Mouse (Mus musculus) MEL (cell line): ENCODE data around the gene Mark2. TPM values are rescaled to one million over a fixed set of nuclear protein-coding genes. Genes with fewer than 3 reads are reported as not detected.
A peak's percentile ranks its signal among the peaks of the same experiment; 100 is the strongest.

Source experiments
- DNase-seq: peaks from one replicate; pipeline ENCODE4 v3.0.0; 2011; ENCODE audit warnings: low read depth, low spot score
- H3K27ac ChIP-seq: 2 replicates; pipeline ENCODE4 v1.5.1; 2012; ENCODE audit warnings: low read depth, mild to moderate bottlenecking, control low read depth, low read length, moderate library complexity; ENCODE audit not compliant: control insufficient read depth
- H3K27me3 ChIP-seq, 2 experiments: fragments of 150-350 bp in 1 of 2; sonication (generic) in 1 of 2; 2 replicates each; pipeline ENCODE4 v1.6.1; 2012; ENCODE audit warnings: low read length in 2 of 2, mild to moderate bottlenecking in 2 of 2, improper control_type of control experiment in 1 of 2, moderate library complexity in 1 of 2; ENCODE audit not compliant: insufficient read depth in 2 of 2, control insufficient read depth in 1 of 2
- H3K36me3 ChIP-seq, 2 experiments: 2 replicates each; pipeline ENCODE4 v1.6.1; 2012 to 2014; ENCODE audit warnings: low read length in 2 of 2, improper control_type of control experiment in 1 of 2, inconsistent platforms in 1 of 2, mild to moderate bottlenecking in 1 of 2; ENCODE audit not compliant: insufficient read depth in 2 of 2, control insufficient read depth in 1 of 2
- H3K4me1 ChIP-seq, 2 experiments: fragments of 150-350 bp in 1 of 2; sonication (generic) in 1 of 2; 2 replicates each; pipeline ENCODE4 v1.6.1; 2012; ENCODE audit warnings: low read length in 2 of 2, improper control_type of control experiment in 1 of 2, mild to moderate bottlenecking in 1 of 2; ENCODE audit not compliant: insufficient read depth in 2 of 2, control insufficient read depth in 1 of 2
- H3K4me3 ChIP-seq, 2 experiments: fragments of 150-350 bp in 1 of 2; sonication (generic) in 1 of 2; 2 replicates each; pipeline ENCODE4 v1.5.1; 2012; ENCODE audit warnings: low read depth in 2 of 2, low read length in 2 of 2, mild to moderate bottlenecking in 2 of 2, moderate library complexity in 2 of 2, control low read depth in 1 of 2, improper control_type of control experiment in 1 of 2; ENCODE audit not compliant: control insufficient read depth in 1 of 2, insufficient read depth in 1 of 2
- H3K79me2 ChIP-seq: 2 replicates; pipeline ENCODE4 v1.6.1; 2012; ENCODE audit warnings: mild to moderate bottlenecking, low read length, moderate library complexity; ENCODE audit not compliant: control insufficient read depth, poor library complexity, insufficient read depth
- H3K9ac ChIP-seq: 2 replicates; pipeline ENCODE4 v1.6.1; 2012; ENCODE audit warnings: low read depth, mild to moderate bottlenecking, control low read depth, low read length, moderate library complexity; ENCODE audit not compliant: control insufficient read depth, poor library complexity, severe bottlenecking
- H3K9me3 ChIP-seq: fragments of 150-350 bp; sonication (generic); replicated peaks from 2 replicates; pipeline ENCODE4 v1.6.1; 2012; ENCODE audit warnings: mild to moderate bottlenecking, low read length, improper control_type of control experiment, moderate library complexity; ENCODE audit not compliant: insufficient read depth
- BHLHE40 ChIP-seq: IDR thresholded peaks from 2 replicates; pipeline ENCODE4 v1.6.1; 2012; ENCODE audit warnings: low read depth, mild to moderate bottlenecking, inconsistent platforms, low read length, improper control_type of control experiment, borderline replicate concordance
- CHD1 ChIP-seq: IDR thresholded peaks from 2 replicates; pipeline ENCODE4 v1.6.1; 2012; ENCODE audit warnings: low read depth, mild to moderate bottlenecking, inconsistent platforms, low read length, improper control_type of control experiment
- CHD2 ChIP-seq: IDR thresholded peaks from 2 replicates; pipeline ENCODE4 v1.6.1; 2011; ENCODE audit warnings: low read length, improper control_type of control experiment
- E2F4 ChIP-seq: IDR thresholded peaks from 2 replicates; pipeline ENCODE4 v1.6.1; 2011; ENCODE audit warnings: low read depth, low read length, improper control_type of control experiment, borderline replicate concordance
- EP300 ChIP-seq, 2 experiments: IDR thresholded peaks; 2 replicates each; pipeline ENCODE4 v1.6.1; 2011; ENCODE audit warnings: improper control_type of control experiment in 2 of 2, low read length in 2 of 2, low read depth in 1 of 2, mild to moderate bottlenecking in 1 of 2
- ETS1 ChIP-seq: IDR thresholded peaks from 2 replicates; pipeline ENCODE4 v1.6.1; 2012; ENCODE audit warnings: low read depth, mild to moderate bottlenecking, inconsistent platforms, low read length, improper control_type of control experiment, moderate library complexity
- GABPA ChIP-seq: IDR thresholded peaks from 2 replicates; pipeline ENCODE4 v1.6.1; 2012; ENCODE audit warnings: low read depth, mild to moderate bottlenecking, inconsistent platforms, low read length, improper control_type of control experiment, moderate library complexity
- GATA1 ChIP-seq: IDR thresholded peaks from 2 replicates; pipeline ENCODE4 v1.6.1; 2011; ENCODE audit warnings: low read depth, low read length, improper control_type of control experiment
- HCFC1 ChIP-seq: IDR thresholded peaks from 2 replicates; pipeline ENCODE4 v1.6.1; 2012; ENCODE audit warnings: low read depth, mild to moderate bottlenecking, inconsistent platforms, low read length, improper control_type of control experiment, moderate library complexity
- MAFK ChIP-seq: IDR thresholded peaks from 2 replicates; pipeline ENCODE4 v1.6.1; 2011; ENCODE audit warnings: low read depth, mild to moderate bottlenecking, low read length, improper control_type of control experiment, borderline replicate concordance
- MAX ChIP-seq: IDR thresholded peaks from 2 replicates; pipeline ENCODE4 v1.6.1; 2011; ENCODE audit warnings: low read length, improper control_type of control experiment
- MAZ ChIP-seq: IDR thresholded peaks from 2 replicates; pipeline ENCODE4 v1.6.1; 2012; ENCODE audit warnings: low read depth, mild to moderate bottlenecking, inconsistent platforms, low read length, improper control_type of control experiment
- MEF2A ChIP-seq: IDR thresholded peaks from 2 replicates; pipeline ENCODE4 v1.6.1; 2014; ENCODE audit warnings: low read depth, mild to moderate bottlenecking, inconsistent platforms, low read length, improper control_type of control experiment; ENCODE audit not compliant: poor library complexity, insufficient replicate concordance, severe bottlenecking; ENCODE audit errors: extremely low read depth
- MXI1 ChIP-seq: IDR thresholded peaks from 2 replicates; pipeline ENCODE4 v1.6.1; 2011; ENCODE audit warnings: mild to moderate bottlenecking, low read depth, low read length, improper control_type of control experiment
- MYB ChIP-seq: IDR thresholded peaks from 2 replicates; pipeline ENCODE4 v1.6.1; 2011; ENCODE audit warnings: mild to moderate bottlenecking, low read depth, low read length, improper control_type of control experiment
- MYC ChIP-seq: IDR thresholded peaks from 2 replicates; pipeline ENCODE4 v1.6.1; 2011; ENCODE audit warnings: low read depth, mild to moderate bottlenecking, low read length, improper control_type of control experiment, moderate library complexity
- NELFE ChIP-seq: IDR thresholded peaks from 2 replicates; pipeline ENCODE4 v1.6.1; 2011; ENCODE audit warnings: low read depth, low read length, improper control_type of control experiment
- POLR2A ChIP-seq, 2 experiments: IDR thresholded peaks; 2 replicates each; pipeline ENCODE4 v1.6.1; 2011 to 2012; ENCODE audit warnings: low read length in 2 of 2, mild to moderate bottlenecking in 2 of 2, control low read depth in 1 of 2, improper control_type of control experiment in 1 of 2, low read depth in 1 of 2, moderate library complexity in 1 of 2; ENCODE audit not compliant: control insufficient read depth in 1 of 2, insufficient read depth in 1 of 2, poor library complexity in 1 of 2
- POLR2AphosphoS2 ChIP-seq: IDR thresholded peaks from 2 replicates; pipeline ENCODE4 v1.6.1; 2011; ENCODE audit warnings: low read length, improper control_type of control experiment
- POLR2AphosphoS5 ChIP-seq: IDR thresholded peaks from 2 replicates; pipeline ENCODE4 v1.6.1; 2012; ENCODE audit warnings: low read depth, borderline replicate concordance, mild to moderate bottlenecking, inconsistent platforms, low read length, moderate library complexity, mixed read lengths
- RAD21 ChIP-seq: IDR thresholded peaks from 2 replicates; pipeline ENCODE4 v1.6.1; 2011; ENCODE audit warnings: mild to moderate bottlenecking, low read depth, low read length, improper control_type of control experiment
- RCOR1 ChIP-seq: IDR thresholded peaks from 2 replicates; pipeline ENCODE4 v1.6.1; 2012; ENCODE audit warnings: low read depth, mild to moderate bottlenecking, inconsistent platforms, low read length, improper control_type of control experiment
- SMC3 ChIP-seq: IDR thresholded peaks from 2 replicates; pipeline ENCODE4 v1.6.1; 2011; ENCODE audit warnings: low read depth, low read length, improper control_type of control experiment
- TBP ChIP-seq: IDR thresholded peaks from 2 replicates; pipeline ENCODE4 v1.8.0; 2011; ENCODE audit warnings: low read depth, low read length, improper control_type of control experiment
- TCF12 ChIP-seq: IDR thresholded peaks from 2 replicates; pipeline ENCODE4 v1.6.1; 2014; ENCODE audit warnings: low read depth, mild to moderate bottlenecking, inconsistent platforms, low read length, improper control_type of control experiment, moderate library complexity
- USF2 ChIP-seq, 2 experiments: IDR thresholded peaks; 2 replicates each; pipeline ENCODE4 v1.6.1; 2011 to 2012; ENCODE audit warnings: improper control_type of control experiment in 2 of 2, low read length in 2 of 2, borderline replicate concordance in 1 of 2, inconsistent platforms in 1 of 2, low read depth in 1 of 2, mild to moderate bottlenecking in 1 of 2; ENCODE audit not compliant: insufficient read depth in 1 of 2
- ZC3H11A ChIP-seq: IDR thresholded peaks from 2 replicates; pipeline ENCODE4 v1.6.1; 2012; ENCODE audit warnings: low read depth, mild to moderate bottlenecking, inconsistent platforms, low read length, improper control_type of control experiment
- ZKSCAN1 ChIP-seq: IDR thresholded peaks from 2 replicates; pipeline ENCODE4 v1.6.1; 2012; ENCODE audit warnings: low read depth, mild to moderate bottlenecking, inconsistent platforms, low read length, improper control_type of control experiment, moderate library complexity
- ZNF384 ChIP-seq: IDR thresholded peaks from 2 replicates; pipeline ENCODE4 v1.6.1; 2012; ENCODE audit warnings: low read depth, mild to moderate bottlenecking, inconsistent platforms, low read length, improper control_type of control experiment
- polyA plus RNA-seq, 2 experiments: library from polyadenylated mRNA; stranded (reverse) in 1 of 2; unstranded in 1 of 2; fragments of >175 nt in 1 of 2; fragments of >200 nt in 1 of 2; gene quantifications; 2 replicates each; pipeline versions ENCODE4 v1.2.1 to v1.2.4; 2012; ENCODE audit warnings: low replicate concordance in 2 of 2, low read depth in 1 of 2; ENCODE audit not compliant: insufficient read length in 2 of 2, insufficient read depth in 1 of 2, missing spikeins in 1 of 2
- total RNA-seq: library from RNA; depleted of rRNA; stranded (reverse); fragments of 300-350 nt; gene quantifications from 2 replicates; pipeline ENCODE4 v1.2.3, GENCODE M21; 2012

The Mark2 gene
- total and polyA plus RNA-seq, 3 experiments = 36.1 to 72.4 TPM; not detected in 1

GRCm38 (mm10) chr19:7313660-7314059, 28.0 kb downstream of the Mark2 start (continued):
- TF ChIP-seq CHD1 = no peak

- peak overlapping the region; percentile 11; the same call in 1 of the 2 replicates for H3K27ac ChIP-seq
- TF ChIP-seq RCOR1 (no peak), MAZ (0 out of 2 replicates have a peak, but pooled peaks have one; percentile 8), MEF2A (no peak)
- TF ChIP-seq, all 39 proteins: peak for 1
- Histone ChIP-seq H3K36me3 (peaks cover 0 to 85% of the 10 kb centered on the region in 2 experiments; a peak in 2 of 4 replicates), H3K79me2 (peaks cover 54% of the 10 kb centered on the region), H3K4me3 (no peak overlapping the region), H3K9me3 (no peaks in the 10 kb centered on the region), H3K4me1 (peaks cover 38 to 73% of the 10 kb centered on the region in 2 experiments), H3K9ac (no peak overlapping the region), H3K27me3 (no peaks in the 10 kb centered on the region)
- DNase-seq = no peak
Observed at GRCm38 (mm10) chr19:7311306-7311705, 30.4 kb downstream of the Mark2 start.

- H3K36me3 ChIP-seq = peaks cover 0 to 85% of the 10 kb centered on the region in 2 experiments; a peak in 2 of 4 replicates
- H3K9me3 ChIP-seq = no peaks in the 10 kb centered on the region
- peaks cover 53% of the 10 kb centered on the region for H3K79me2 ChIP-seq
- H3K27ac ChIP-seq = peak overlapping the region; percentile 17
- no peak overlapping the region for H3K4me3 ChIP-seq
- H3K9ac ChIP-seq = peak overlapping the region; percentile 4; the same call in 1 of the 2 replicates
- peak; percentile 64 for DNase-seq
- H3K27me3 ChIP-seq = no peaks in the 10 kb centered on the region
- peaks cover 40 to 73% of the 10 kb centered on the region in 2 experiments for H3K4me1 ChIP-seq
- peak; percentile 43 to 82 for TF ChIP-seq EP300 (IDR thresholded peaks at IDR 0.05; ENCODE audit: low read depth in 1 of 2, low read length in 2 of 2)
- peak; percentile 26; the same call in 1 of the 2 replicates for TF ChIP-seq MYB
- no peak for TF ChIP-seq ZC3H11A
- TF ChIP-seq TCF12 = peak; percentile 85
- no peak for TF ChIP-seq HCFC1
- no peak for TF ChIP-seq MEF2A
- TF ChIP-seq ZKSCAN1 = no peak
- no peak for TF ChIP-seq POLR2A (IDR thresholded peaks at IDR 0.05; ENCODE audit: control insufficient read depth in 1 of 2, insufficient read depth in 1 of 2, low read depth in 1 of 2, low read length in 2 of 2, poor library complexity in 1 of 2)
- no peak for TF ChIP-seq MYC
- no peak for TF ChIP-seq TBP
- TF ChIP-seq USF2 (IDR thresholded peaks at IDR 0.05; ENCODE audit: borderline replicate concordance in 1 of 2, insufficient read depth in 1 of 2, low read depth in 1 of 2, low read length in 2 of 2) = no peak
- peak; percentile 36; the same call in 1 of the 2 replicates for TF ChIP-seq GATA1
- TF ChIP-seq MAZ = peak; percentile 31; the same call in 1 of the 2 replicates
- TF ChIP-seq POLR2AphosphoS2 = no peak
- no peak; the same call in 1 of the 2 replicates for TF ChIP-seq ETS1
- TF ChIP-seq E2F4 = no peak
- TF ChIP-seq RAD21 = no peak
- 0 out of 2 replicates have a peak, but pooled peaks have one; percentile 27 for TF ChIP-seq MXI1
- TF ChIP-seq POLR2AphosphoS5 = no peak
- TF ChIP-seq NELFE = no peak
- no peak for TF ChIP-seq SMC3
- TF ChIP-seq CHD2 = 0 out of 2 replicates have a peak, but pooled peaks have one; percentile 32
- TF ChIP-seq BHLHE40 = 0 out of 2 replicates have a peak, but pooled peaks have one; percentile 27
- no peak for TF ChIP-seq MAX
- no peak for TF ChIP-seq GABPA
- TF ChIP-seq MAFK = no peak
- TF ChIP-seq ZNF384 = no peak
Observed at GRCm38 (mm10) chr19:7310704-7311103, 31.0 kb downstream of the Mark2 start.
